Mouse (Mus musculus) kidney, postnatal 10 days (tissue): ENCODE data around the gene Dlg5.

Source experiments
- DNase-seq: peaks from one replicate; pipeline ENCODE4 v3.0.0; 2021; ENCODE audit warnings: mixed read lengths

The Dlg5 gene

DNA sequence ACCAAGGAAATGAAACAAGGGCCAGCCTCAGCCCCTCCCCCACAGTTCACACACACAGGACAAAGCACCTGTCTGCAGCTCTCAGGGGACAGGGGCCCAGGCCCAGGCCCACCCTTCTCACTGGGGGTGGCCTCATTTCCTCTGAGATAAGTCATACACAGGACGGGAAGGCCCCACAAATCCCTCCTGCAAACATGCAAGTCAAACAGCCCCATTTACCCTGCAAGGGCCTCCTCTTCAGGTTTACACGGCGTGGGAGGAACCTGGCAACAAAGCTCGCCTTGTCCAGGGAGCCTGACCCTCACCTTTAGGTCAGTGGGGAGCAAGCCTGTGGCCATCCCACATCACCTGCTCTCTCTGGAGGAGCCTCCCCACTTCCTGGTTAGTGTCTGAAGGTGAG, 60.2 kb downstream of the Dlg5 start:
- no peak for DNase-seq

DNA sequence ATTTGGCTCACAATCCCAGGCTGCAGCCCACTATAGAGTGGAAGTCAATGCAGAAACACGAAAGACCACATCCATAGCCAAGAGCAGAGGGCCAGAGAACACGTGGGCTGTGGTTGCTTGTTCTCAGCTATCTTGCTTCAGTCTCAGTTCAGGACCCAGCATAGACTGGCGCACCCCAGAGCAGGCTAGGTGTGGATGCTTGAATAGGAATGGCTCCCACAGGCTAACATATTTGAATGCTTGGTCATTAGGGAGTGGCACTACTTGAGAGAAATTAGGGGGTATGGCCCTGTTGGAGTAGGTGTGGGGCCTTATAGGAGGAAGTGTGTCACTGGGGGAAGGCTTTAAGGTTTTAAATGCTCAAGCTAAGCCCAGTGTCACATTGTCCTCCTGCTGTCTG, 62.8 kb downstream of the Dlg5 start:
- no peak for DNase-seq

DNA sequence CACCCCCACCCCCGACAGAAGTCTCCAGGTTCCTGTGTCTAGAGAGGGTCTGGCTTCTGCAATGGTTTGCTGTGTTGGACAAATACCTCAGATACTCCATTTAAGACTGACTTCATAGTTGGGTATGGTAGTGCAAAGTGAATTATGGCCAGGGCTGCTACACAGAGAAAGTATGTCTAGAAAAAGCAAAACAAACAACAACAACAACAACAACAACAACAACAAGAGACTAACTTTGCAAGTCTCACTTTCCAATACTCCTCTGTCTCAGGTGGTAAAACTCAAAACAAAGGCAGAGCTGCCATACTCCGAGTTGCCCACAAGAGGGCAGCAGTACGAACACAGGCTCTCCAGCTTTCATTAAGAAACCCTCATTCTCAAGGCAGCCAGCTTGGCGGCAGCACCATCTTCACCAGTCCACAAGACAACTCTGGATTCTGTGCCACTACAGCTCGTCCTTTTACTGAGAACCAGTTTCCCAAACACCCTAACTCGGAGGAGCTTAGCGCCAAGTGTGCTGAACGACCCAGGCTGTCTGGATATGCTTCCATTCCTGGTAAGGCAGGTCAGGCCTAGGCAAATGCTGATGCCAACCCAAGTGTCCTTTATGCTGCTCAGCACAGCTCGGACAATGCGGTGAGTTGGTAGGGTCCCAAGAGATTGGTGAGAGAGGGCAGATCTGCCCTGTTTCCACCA, 63.8 kb downstream of the Dlg5 start:
- peak; percentile 81 for DNase-seq

DNA sequence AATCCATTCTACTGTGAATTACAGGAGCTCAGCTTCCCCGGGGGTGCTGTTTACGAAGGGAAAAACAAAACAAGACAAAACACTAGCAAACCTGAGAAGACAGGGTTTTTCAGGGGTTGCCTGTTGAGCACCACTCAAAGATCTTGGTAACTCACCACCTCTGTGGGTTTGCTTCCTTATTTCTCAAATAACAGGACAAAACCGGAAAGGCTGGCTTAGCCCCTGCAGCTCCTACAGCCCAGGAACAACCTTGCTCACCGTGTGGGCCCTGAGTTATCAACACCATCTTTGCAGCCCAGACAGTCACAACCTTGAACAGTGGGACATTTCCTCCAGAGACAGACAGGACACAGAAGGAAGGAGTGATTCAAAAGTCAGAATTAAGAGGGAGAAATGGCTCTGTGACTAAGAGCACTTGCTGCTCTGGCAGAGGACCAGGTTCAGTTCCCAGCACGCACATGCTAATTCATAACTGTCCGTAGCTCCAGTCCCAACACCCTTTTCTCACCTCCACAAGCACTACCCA, 66.2 kb downstream of the Dlg5 start:
- no peak for DNase-seq

DNA sequence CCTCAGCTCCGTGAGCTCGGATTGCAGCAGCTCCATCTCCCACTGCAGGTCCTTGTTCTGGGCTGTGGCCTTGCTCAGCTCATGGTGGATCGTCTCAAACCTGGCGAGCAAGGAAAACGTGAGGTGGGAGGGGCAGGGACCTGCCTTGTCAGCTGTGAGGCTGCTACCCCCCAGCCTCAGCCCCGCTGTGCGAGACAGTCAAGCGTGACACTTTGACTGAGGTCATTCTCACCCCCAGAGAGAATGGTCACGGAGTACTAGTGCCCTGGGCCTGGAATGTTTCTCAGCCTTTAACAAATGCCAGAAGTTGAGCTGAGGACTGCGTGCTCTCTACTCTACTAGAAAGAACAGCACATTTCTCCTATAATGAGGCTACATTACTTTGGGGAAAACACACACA, 69.1 kb downstream of the Dlg5 start:
- DNase-seq: peak; percentile 35

DNA sequence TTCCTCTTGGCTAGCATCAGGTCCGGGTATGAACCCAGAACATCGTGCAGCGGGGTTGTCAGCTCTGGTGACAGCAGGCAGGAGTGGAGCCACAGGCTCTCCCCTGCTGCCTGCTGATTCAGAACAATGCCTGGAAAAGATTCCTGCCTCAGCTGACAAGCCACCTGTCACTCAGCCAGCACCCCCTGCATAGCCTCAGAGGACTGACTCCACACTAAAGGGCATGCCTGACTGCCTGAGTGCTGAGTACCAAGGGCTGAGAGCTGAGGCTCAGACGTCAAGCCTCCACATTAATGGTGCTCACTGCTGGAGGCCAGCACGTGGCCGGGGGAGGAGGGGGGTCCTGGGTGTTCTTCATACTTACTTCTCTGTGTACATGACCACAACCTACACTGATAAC, 72.4 kb downstream of the Dlg5 start:
- no peak for DNase-seq

DNA sequence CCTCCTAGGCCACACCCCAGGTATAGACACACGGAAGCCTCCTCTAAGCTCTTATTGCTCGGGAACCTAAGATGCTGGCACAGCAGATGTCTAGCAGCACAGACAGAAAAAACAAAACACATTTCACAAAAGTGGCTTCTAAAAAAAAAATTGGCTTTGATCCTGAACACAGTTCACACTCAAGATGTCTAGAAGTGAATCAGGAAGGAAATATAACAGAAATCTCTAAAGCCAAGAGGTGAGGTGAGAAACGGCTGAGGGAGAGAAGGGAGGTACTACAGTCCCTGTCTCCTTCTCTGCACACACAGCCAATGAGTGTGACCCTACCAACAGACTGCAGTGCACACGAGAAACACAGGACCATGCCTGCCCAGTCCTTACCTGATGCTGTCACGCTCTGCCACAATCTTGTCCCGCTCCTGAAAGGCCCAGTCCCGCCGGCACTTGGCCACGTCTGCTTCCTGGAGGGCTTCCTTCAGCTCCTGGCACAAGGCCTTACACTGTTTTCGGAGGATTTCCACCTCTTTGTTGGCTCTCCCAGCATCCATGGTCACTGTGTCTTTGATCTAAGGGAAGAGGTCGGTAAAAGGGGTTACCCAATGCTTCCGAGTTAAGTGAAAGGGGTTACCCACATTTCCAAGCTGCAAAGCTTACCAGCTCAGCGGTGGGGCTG, 73.9 kb downstream of the Dlg5 start:
- DNase-seq: peak; percentile 61

DNA sequence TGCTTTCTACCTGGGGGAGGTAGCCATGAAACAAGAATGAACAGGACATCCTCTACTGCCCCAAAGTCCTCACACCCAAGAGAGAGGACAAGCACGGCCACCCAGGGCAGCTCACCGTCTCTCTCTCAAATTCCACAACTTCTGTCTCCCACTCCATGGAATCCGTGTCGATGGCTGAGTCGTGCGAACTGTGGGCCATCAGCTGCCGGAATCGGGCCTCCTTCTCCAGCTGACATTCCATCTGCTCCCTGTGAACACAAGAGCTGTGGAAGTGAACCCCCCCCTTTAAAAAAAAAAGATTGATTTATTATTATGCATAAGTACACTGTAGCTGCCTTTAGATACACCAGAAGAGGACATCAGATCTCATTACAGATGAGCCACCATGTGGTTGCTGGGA, 79.7 kb downstream of the Dlg5 start:
- no peak for DNase-seq

DNA sequence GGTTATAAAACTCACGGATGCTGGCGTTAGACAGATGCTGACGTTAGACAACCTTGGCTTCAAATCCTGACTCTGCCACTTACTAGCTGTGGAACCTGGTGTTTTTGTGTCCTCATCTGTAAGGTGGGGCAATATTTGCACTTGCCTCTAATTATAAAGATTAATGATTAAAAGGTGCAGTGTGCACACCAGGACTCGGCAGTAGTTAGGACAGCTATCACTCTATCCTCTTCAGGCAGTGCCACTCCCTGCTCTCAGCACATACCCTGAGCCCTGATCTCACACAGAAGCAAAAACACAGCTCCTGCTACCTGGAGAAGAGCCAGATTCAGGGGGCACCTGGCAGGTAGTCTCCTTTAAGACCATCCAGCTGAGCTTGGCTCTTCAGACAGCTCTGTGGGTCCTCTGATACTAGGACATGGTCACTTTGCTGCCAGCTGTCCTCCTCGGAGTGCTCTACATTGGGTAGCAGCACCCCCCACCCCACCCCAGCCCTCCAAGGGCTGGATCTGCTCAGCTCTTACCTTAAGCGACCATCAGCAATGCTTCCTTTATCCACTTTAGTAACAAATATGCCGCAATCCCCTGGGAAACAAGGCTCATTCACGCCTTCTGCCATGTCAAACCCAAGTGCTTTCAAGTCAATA, 80.9 kb downstream of the Dlg5 start:
- DNase-seq: no peak

DNA sequence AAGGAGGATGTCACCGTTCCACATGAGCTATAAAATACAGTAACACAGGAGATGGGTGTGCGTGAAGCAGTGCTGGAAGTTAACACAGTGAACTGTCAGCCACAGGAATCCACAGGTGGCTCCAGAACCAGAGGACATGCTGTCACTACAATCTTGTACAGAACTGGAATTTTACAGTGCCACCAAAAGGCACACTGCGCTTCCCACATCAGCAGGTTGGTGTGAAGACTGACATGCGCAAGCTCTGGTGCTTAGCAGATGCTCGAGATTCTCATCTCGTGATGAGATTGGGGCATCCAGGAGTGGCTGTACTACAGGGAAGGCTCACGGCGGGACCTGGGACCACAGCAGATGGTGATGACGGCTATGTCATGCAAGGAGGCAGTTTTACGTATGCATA, 82.9 kb downstream of the Dlg5 start:
- no peak for DNase-seq

DNA sequence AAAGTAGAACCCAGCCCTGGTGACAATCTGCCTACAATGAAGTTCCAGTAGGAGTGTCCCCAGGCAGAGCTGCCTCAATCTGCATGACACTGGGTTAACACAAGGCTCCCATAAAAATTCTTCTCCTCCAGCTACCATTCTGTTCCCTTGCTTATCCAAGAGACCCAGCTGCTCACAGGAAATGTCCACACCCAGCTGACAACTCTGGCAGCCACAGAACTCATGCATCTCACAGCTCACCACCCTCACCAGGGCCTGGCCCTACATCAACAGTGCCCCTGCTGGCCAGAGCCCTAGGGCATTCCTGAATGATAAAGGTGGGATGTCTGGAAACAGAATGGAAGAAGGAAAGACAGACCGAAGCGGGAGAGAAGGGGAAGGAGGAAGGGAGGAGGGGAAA, 96.8 kb downstream of the Dlg5 start:
- DNase-seq: no peak

DNA sequence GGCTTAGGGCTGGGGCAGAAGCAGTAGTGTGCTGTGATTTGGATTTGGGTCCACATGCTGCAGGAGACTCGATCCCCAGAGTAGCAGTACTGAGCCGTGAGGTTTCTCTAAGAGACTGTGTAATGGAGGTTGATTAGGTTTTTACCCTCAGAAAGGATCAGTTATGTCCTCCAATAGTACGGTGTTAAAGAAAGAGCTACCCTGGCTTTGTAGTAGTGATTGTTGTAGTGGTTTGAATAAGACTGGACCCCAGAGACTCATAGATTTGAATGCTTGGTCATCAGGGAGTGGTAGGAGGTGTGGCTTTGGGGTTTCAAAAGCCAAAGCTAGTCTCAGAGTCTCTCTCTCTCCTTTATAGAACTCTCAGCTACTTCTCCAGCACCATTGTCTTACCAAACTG, 100.9 kb downstream of the Dlg5 start:
- DNase-seq: no peak

DNA sequence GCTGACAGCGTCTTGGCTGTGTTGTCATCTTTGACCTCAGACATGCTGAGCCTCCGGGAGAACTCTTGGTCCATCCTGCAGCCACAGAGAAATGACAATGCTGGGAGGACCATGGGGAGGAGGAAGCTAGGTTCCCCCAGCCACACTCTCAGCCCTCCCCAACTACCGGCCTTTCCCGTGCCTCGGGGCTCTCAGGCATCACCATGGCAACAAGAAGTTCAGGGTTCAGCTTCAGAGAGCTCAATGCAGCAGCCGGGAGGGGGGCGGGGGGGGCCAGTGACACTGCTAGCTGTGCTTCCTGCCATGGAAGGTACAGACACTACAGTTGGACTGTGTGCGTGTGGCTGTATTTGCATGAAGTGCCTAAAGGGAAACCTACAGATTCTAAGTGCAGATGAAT, 101.3 kb downstream of the Dlg5 start:
- DNase-seq: no peak

DNA sequence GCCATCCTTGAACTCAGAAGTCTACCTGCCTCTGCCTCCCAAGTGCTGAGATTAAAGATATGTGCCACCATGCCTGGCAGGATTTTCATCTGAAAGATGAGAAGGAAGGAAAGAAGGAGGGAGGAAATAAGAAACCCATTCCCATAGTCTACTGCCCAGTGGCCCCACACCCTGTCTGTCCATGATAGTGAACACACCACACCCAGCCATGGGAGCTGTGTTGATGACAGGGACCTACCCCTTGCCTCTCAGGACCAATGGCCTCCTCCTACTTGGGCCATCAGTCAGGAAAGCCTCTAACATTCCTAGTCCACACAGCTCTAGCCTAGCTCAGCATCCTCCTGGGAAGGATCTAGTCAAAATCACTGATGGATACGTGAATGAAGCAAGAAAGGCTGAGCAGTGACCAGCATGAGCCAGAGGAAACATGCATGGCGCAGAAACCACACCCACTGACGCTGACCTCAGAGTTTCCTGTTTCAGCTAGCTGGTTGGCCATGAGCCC, 102.7 kb downstream of the Dlg5 start:
- no peak for DNase-seq

DNA sequence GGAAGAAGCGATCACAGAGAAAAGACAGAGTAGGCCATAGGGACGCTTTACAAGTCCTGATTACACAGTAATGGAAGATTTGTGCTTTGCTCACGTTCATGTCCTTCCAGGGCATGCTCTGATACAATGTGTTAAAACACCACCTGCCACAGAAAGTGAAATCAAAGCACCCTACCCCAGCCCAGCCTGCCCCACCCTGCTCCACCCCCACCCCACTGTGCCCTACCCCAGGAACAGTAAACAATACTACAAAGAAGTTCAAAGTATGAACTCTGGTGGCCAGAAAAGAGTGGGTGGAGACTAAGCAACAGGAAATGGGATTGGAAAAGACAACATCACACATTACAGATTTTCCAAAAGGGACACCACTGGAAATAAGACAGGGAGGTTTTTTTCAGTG, 104.0 kb downstream of the Dlg5 start:
- no peak for DNase-seq

DNA sequence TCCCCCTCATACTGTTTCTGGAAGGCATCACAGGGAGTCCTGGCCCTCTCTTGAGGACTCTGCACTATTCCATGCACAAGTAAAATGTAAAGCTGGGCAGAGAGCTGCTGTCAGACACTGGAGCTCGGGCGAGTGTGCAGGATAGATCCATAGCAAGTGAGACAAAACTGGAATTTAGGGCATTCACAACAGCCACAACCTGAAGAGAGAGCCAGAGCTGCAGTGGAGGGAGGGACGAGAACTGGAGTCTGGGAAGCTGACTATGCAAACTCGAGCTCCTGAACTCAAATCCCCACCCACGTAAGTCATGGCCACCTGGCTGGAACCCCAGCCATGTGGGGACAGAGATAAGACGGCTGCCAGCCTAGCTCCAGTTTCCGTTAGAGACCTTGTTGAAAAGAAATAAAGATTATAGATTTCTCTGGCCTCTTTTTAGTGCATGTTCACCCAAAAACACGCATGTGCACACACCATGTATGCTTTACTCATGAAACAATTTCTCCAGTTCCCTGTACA, 105.4 kb downstream of the Dlg5 start:
- DNase-seq: no peak

DNA sequence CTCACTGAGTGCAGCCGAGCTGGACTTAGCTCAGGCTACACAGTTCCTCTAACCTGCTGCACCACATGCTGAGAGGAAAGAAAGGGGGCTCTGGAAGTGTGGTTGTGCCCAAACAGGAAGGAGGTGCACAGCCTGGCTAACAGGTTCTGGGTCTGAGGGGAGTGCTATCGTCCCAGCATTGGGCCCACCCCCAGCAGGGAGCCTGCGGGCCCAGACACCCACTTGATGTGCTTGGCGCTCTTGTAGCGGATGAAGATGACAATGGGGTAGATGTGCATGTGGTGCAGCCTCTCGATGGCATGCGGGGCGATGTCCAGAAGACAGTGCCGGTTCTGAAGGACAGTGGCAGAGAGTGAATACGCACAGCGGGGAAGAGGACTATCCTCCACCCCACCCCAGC, 108.8 kb downstream of the Dlg5 start:
- DNase-seq: no peak

DNA sequence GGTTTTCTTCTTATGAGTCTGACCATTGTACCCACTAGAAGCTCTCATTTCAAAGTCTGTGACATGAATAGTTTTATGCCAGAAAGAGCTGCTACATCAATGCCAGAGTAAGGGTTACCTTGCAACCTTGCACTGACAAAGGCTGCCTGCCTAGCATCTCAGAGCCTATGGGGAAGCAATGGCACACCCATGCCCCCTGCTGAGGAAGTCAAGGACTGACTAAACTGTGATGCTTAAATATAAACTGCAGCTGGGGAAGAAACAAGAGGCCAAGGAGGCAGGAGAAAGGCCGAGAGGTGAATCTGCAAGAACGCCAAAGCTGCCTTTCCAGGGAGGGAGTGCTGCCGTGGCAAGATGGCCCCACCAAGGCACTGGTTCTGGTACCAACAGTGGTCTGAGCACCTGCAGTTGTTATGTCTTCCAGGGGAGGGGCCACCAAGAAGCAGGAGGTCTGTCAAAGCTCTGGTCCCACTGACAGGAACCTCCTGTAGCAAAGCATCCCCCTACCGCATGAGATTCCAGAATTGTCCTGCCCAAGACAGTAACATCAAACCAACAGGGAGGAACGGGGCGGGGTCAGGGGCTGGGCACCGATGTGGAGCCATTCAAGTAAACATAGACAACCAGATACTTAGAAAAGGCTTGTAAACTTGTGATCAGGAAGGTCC, 111.0 kb downstream of the Dlg5 start:
- DNase-seq: no peak

DNA sequence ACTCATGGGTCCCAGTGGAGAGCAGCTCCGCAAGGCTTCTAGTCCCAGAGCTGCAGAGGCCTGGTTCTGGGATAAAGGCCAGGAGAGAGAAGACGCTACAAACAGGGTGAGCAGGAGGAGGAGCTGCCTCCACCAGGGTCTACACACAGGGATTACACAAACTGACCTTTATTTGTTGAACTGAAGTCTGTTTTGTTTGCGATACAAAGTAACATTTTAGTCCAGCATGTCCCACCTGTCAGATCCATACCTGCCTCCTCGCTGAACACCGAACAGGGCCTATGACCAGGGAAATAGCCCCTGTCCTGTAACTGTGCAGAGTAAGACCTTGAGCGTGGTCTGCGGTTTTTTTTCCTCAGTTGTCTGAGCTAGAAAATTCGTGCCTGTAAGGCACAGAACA, 111.9 kb downstream of the Dlg5 start:
- DNase-seq: no peak

DNA sequence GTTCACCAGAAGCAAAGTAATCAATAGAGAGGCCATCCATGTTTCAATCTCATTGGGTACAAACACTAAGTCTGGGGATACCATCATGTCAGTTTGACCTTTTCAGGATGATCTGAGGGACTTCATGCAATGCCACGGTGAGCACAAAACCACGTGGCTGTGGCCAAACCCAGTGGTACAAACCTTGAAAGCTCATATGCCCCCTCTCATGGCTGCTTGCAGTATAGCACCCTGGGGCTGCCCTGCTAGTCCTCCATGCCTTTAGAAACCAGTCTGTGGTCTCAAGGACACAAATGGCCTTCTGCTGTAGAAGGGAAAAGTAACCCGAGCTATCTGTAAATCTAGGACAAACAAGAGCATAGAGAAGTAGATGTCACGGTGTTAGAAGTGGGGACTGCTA, 113.6 kb downstream of the Dlg5 start:
- DNase-seq: peak; percentile 57

DNA sequence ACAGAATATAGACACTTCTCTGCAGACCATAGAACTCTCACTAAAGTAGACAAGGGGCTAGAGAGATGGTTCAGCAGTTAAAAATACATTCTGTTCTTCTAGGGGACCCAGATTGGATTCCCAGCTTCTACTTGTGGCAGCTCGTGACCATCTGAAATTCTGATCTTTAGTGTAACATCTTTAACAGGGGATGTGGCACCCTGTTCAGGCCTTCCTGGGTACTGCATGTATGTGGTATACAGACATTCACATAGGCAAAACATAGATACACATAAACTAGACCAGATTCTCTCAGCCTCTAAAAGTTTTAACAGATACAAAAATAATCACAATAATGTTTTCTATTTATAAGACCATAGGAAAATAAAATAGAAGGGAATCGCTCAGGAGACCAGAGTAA, 120.7 kb downstream of the Dlg5 start:
- no peak for DNase-seq

DNA sequence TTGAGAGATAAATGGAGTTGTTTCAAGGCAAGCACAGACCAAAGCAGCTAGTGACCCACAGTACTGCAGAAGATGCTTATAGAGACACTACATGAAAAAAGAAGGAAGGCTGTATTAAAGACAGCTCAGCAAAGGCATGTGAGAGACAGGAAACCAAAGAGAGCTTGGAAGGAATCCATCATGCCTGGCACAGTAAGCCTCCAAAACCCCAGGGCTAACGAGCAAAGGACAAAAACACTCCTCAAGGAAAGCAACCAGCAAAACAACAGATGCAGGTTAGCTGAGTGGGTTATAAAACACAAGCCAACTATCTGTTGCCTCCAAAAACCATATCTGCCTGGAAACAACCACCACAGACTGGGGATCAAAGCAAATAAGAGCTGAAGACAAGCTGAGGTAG, 121.5 kb downstream of the Dlg5 start:
- DNase-seq: no peak

DNA sequence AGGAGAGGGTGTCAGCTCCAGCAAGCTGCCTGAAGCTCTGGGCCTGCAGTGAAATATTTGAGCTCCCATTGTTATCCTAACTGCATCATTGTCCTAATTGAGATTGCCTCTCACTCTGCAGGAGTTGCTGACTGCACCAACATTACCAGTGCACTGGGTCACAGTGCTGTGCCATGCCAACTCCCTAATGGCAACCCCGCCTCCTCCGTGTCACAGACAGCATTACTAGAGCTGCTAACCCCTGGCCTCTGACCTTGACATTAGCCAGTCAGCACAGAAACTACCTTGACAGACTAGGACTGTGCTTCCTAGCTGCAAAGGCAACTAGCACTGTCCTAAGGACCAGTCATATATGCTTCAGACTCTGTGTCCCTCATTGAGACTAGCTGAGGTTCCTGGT, 139.0 kb downstream of the Dlg5 start:
- no peak for DNase-seq
